Mouse (Mus musculus): ENCODE measurements around the gene Ttc7b.

DNA sequence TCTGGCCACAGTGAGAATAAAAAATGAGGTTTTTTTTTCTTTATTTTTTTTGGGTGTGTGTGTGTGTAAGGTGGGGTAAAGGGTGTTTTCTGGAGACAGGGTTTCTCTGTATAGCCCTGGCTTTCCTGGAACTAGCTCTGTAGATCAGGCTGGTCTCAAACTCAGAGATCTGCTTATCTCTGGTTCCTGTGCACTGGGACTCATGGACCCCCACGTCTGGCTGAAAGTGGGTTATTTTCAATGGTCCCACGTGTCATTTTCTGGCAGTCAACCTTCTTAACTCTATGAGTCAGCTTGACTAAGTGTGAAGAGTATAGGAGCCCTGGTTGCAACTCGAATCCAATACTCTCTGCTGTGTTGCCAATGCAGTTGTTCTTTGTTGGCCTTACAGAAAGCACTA lies 127.1 kb downstream of the Ttc7b start:
- TF ChIP-seq CTCF (IDR thresholded peaks at IDR 0.05) (no peak), EP300 (IDR thresholded peaks at IDR 0.05) (no peak)
